21 mouse cellular contexts compared by ENCODE assay signal in the genomic region with DNA sequence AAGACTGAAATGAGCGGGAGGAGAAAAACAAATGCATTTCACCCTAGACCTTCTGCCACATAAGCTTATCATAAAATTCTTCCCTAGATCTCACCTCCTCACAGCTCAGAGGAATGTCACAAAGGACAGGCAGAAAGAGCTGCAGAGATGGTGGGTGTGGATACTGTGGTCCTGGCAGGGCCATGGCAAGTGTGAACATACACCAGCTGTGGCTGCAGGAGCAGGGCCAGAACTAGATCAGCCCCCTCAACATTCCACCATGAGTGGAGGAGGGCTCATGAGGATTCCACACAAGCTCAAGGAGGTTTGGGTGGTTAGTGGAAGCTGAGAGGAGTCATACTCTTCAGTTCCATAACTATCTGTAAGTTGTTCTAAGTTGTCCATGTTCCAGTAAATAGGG.
DNase-seq lines count a peak whose midpoint lies in the region; ATAC-seq lines count a peak whose summit lies in the region.
"Had no signal": no experiment of that assay in that cellular context is flagged by ENCODE, and none has a peak within 500 bp of the region (broad histone marks: within the 10 kb centered on the region; RNA-seq: fewer than 3 reads in every experiment).

No protein-coding gene starts in this region.

- H3K4me2 ChIP-seq in kidney, embryonic 15.5 days, result no peak overlapping the region
- H3K4me2 ChIP-seq: embryonic facial prominence, embryonic 13.5 days; forebrain, embryonic 12.5 days; heart, embryonic 15.5 days; hindbrain, embryonic 12.5 days had no signal

- WGBS in kidney, embryonic 15.5 days, result 83% methylated on average over 1 of the region's 1 CpGs

- no peaks in the 10 kb centered on the region for H3K4me1 ChIP-seq in kidney, embryonic 15.5 days
- H3K4me1 ChIP-seq: embryonic facial prominence, embryonic 13.5 days; forebrain, embryonic 12.5 days had no signal

- no peak overlapping the region for H3K9ac ChIP-seq in kidney, embryonic 15.5 days
- H3K9ac ChIP-seq: embryonic facial prominence, embryonic 13.5 days; forebrain, embryonic 12.5 days; heart, embryonic 15.5 days; hindbrain, embryonic 12.5 days had no signal

- no peaks in the 10 kb centered on the region for H3K27me3 ChIP-seq in kidney, embryonic 15.5 days
- H3K27me3 ChIP-seq: embryonic facial prominence, embryonic 13.5 days; forebrain, embryonic 12.5 days; heart, embryonic 15.5 days; hindbrain, embryonic 12.5 days had no signal

- H3K4me3 ChIP-seq in kidney, embryonic 15.5 days (replicated peaks), result no peak overlapping the region
- H3K4me3 ChIP-seq: embryonic facial prominence, embryonic 13.5 days; forebrain, embryonic 12.5 days; gastrocnemius, adult 2 months; heart, embryonic 15.5 days; hindbrain, embryonic 12.5 days had no signal

- no peaks in the 10 kb centered on the region for H3K9me3 ChIP-seq in kidney, embryonic 15.5 days (replicated peaks)
- H3K9me3 ChIP-seq: embryonic facial prominence, embryonic 13.5 days; forebrain, embryonic 12.5 days; G1E; heart, embryonic 15.5 days; hindbrain, embryonic 12.5 days had no signal

- no peak overlapping the region for H3K27ac ChIP-seq in kidney, embryonic 15.5 days
- H3K27ac ChIP-seq: embryonic facial prominence, embryonic 13.5 days; forebrain, embryonic 12.5 days; gastrocnemius, adult 2 months; heart, embryonic 15.5 days; hindbrain, embryonic 12.5 days had no signal

- no peak for DNase-seq in frontal cortex, postnatal 14 days (ENCODE audit: low spot score in 2 of 2)
- DNase-seq in kidney, postnatal 10 days, result peak; percentile 9
- DNase-seq in lung, postnatal 10 days, result peak; percentile 28
- no peak for DNase-seq in lung, postnatal 25 days (ENCODE audit: low spot score)
- peak; percentile 11 for DNase-seq in Muller cell, postnatal 12 days (ENCODE audit: inconsistent ontology term)
- DNase-seq: adrenal gland, postnatal 10 days; B cell, adult 2 months; cerebellum, adult 11-12 months; gastrocnemius, adult 2 months; gastrocnemius, postnatal 25 days; heart, postnatal 36 days had no signal

- H3K36me3 ChIP-seq in kidney, embryonic 15.5 days, result no peaks in the 10 kb centered on the region
- H3K36me3 ChIP-seq: embryonic facial prominence, embryonic 13.5 days; forebrain, embryonic 12.5 days; G1E; heart, embryonic 15.5 days; hindbrain, embryonic 12.5 days had no signal

- peak; percentile 57 for ATAC-seq in frontal cortex, adult (ENCODE audit: low TSS enrichment)
- no peak for ATAC-seq in kidney, embryonic 15.5 days (replicated peaks; ENCODE audit: low FRiP score)
- ATAC-seq: CD4-positive, CD25-positive, alpha-beta regulatory T cell, adult 4 months; forebrain, embryonic 16.5 days; hindbrain, embryonic 16.5 days had no signal

Comparison
In these comparisons a context has a peak if more than half of its experiments do, and no peak if none do; other contexts are left out.
1. DNase-seq: peak in kidney, postnatal 10 days (single experiment), lung, postnatal 10 days (single experiment) and Muller cell, postnatal 12 days (single experiment); none in frontal cortex, postnatal 14 days (0 of 2) and lung, postnatal 25 days (single experiment).